In the genomic region with DNA sequence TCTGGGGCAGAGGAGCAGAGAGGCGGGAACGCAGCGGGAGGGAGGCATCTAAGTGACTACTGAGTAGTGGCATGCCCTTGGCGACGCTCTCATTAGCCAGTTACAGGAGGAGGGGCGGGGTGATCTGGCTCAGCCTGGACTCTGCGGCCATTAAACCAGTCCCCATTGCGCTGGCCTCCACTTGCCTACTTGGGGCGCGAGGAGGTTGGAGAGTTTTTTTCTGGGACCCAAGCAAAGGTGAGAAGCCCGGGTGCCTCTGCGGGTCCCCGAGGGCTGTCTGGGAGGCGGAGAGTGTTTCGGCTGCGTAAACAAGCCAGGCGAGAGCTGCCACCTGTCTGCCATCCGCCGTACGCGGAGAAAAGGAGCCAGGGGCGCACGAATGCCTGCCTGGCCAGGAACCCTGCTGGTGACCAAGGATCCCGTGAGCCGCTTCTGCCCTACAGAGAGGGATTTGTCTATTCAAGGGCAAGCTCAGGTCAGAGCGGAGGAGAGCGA, we compare ENCODE assay signal across 7 mouse cellular contexts. TPM values are rescaled to one million over a fixed set of nuclear protein-coding genes. Genes with fewer than 3 reads are reported as not detected.
DNase-seq lines count a peak whose midpoint lies in the region; ATAC-seq and TF ChIP-seq lines count a peak whose summit lies in the region.

Gene Pla2g16, plus strand, starts transcription at position 132 of the 495 bp plus-strand sequence.

- peak within 1 kb of the TSS; percentile 50 for H3K4me3 ChIP-seq in intestine, embryonic 15.5 days (replicated peaks)
- H3K4me3 ChIP-seq in limb, embryonic 11.5 days (ENCODE audit: low read depth, low read length), result peak within 1 kb of the TSS; percentile 41
- H3K4me3 ChIP-seq in midbrain, embryonic 12.5 days, result peak within 1 kb of the TSS; percentile 41
- peak within 1 kb of the TSS; percentile 71 for H3K4me3 ChIP-seq in spleen, adult 2 months (ENCODE audit: extremely low read depth, insufficient read depth, insufficient read length)

- H3K4me1 ChIP-seq in intestine, embryonic 15.5 days (replicated peaks), result 0 out of 2 replicates have a peak, but pooled peaks cover 3% of the 10 kb centered on the region
- H3K4me1 ChIP-seq in limb, embryonic 11.5 days (ENCODE audit: control insufficient read depth, insufficient read depth, low read length), result 0 out of 2 replicates have a peak, but pooled peaks cover 3% of the 10 kb centered on the region
- H3K4me1 ChIP-seq in midbrain, embryonic 12.5 days, result peaks cover 12% of the 10 kb centered on the region
- peaks cover 10% of the 10 kb centered on the region; the same call in 1 of the 2 replicates for H3K4me1 ChIP-seq in spleen, adult 2 months (ENCODE audit: control insufficient read depth, insufficient read depth, insufficient read length)

- no peaks in the 10 kb centered on the region for H3K9me3 ChIP-seq in intestine, embryonic 15.5 days
- H3K9me3 ChIP-seq in limb, embryonic 11.5 days (ENCODE audit: control insufficient read depth, low read length), result no peaks in the 10 kb centered on the region
- H3K9me3 ChIP-seq in midbrain, embryonic 12.5 days, result no peaks in the 10 kb centered on the region

- no peaks in the 10 kb centered on the region for H3K36me3 ChIP-seq in intestine, embryonic 15.5 days
- H3K36me3 ChIP-seq in limb, embryonic 11.5 days (ENCODE audit: control insufficient read depth, insufficient read depth, low read length), result no peaks in the 10 kb centered on the region
- H3K36me3 ChIP-seq in midbrain, embryonic 12.5 days, result no peaks in the 10 kb centered on the region
- no peaks in the 10 kb centered on the region for H3K36me3 ChIP-seq in spleen, adult 2 months (ENCODE audit: control insufficient read depth, insufficient read depth, low read length)

- no peaks in the 10 kb centered on the region for H3K27me3 ChIP-seq in intestine, embryonic 15.5 days (replicated peaks)
- H3K27me3 ChIP-seq in limb, embryonic 11.5 days (ENCODE audit: control insufficient read depth, insufficient read depth, low read length), result no peaks in the 10 kb centered on the region
- H3K27me3 ChIP-seq in midbrain, embryonic 12.5 days, result peaks cover 25% of the 10 kb centered on the region
- no peaks in the 10 kb centered on the region for H3K27me3 ChIP-seq in spleen, adult 2 months (ENCODE audit: control insufficient read depth, insufficient read depth, low read length)

- no peak for TF ChIP-seq CTCF in spleen, adult 2 months (IDR thresholded peaks at IDR 0.05; ENCODE audit: extremely low read depth, insufficient read depth, insufficient read length, insufficient replicate concordance)

- H3K27ac ChIP-seq in intestine, embryonic 15.5 days, result no peak within 1 kb of the TSS
- H3K27ac ChIP-seq in limb, embryonic 11.5 days (replicated peaks; ENCODE audit: low read depth, low read length), result no peak within 1 kb of the TSS
- H3K27ac ChIP-seq in midbrain, embryonic 12.5 days (replicated peaks), result no peak within 1 kb of the TSS
- H3K27ac ChIP-seq in spleen, adult 2 months (ENCODE audit: insufficient read depth, low read length), result peak within 1 kb of the TSS; percentile 71

- H3K4me2 ChIP-seq in intestine, embryonic 15.5 days (replicated peaks), result peak within 1 kb of the TSS; percentile 88
- H3K4me2 ChIP-seq in limb, embryonic 11.5 days (ENCODE audit: low read depth, severe bottlenecking), result peak within 1 kb of the TSS; percentile 79
- H3K4me2 ChIP-seq in midbrain, embryonic 12.5 days (replicated peaks), result peak within 1 kb of the TSS; percentile 71

- TF ChIP-seq POLR2A in spleen, adult 2 months (IDR thresholded peaks at IDR 0.05; ENCODE audit: low read depth, low read length), result peak; percentile 24; the same call in 1 of the 2 replicates

- peak; percentile 93 for ATAC-seq in intestine, embryonic 15.5 days
- ATAC-seq in limb, embryonic 11.5 days (ENCODE audit: insufficient number of reproducible peaks, low FRiP score, low TSS enrichment, low read depth), result peak; percentile 73; the same call in 1 of the 2 replicates
- ATAC-seq in midbrain, embryonic 12.5 days (ENCODE audit: low FRiP score, low read depth), result peak; percentile 82

- under 1% methylated on average over 27 of the region's 27 CpGs for WGBS in intestine, embryonic 15.5 days
- 1% methylated on average over 27 of the region's 27 CpGs for WGBS in limb, embryonic 11.5 days
- WGBS in midbrain, embryonic 12.5 days, result under 1% methylated on average over 27 of the region's 27 CpGs
- WGBS in spleen, adult 2 months, result 1% methylated on average over 27 of the region's 27 CpGs

- peak within 1 kb of the TSS; percentile 40 for H3K9ac ChIP-seq in intestine, embryonic 15.5 days
- H3K9ac ChIP-seq in limb, embryonic 11.5 days (ENCODE audit: low read length), result peak within 1 kb of the TSS; percentile 47
- H3K9ac ChIP-seq in midbrain, embryonic 12.5 days (replicated peaks), result no peak within 1 kb of the TSS; the same call in 1 of the 2 replicates

- DNase-seq in adrenal gland, adult (ENCODE audit: inconsistent age in 2 of 2, low spot score in 1 of 2), result peak; percentile 83 to 94
- peak; percentile 85 for DNase-seq in embryo, embryonic 10.5 days (ENCODE audit: low spot score)
- DNase-seq in gastrocnemius, postnatal 4 days (ENCODE audit: low spot score in 2 of 2), result peak; percentile 31 to 62
- DNase-seq in limb, embryonic 11.5 days (ENCODE audit: low spot score), result peak; percentile 71
- peak; percentile 14 to 39 for DNase-seq in spleen, adult 2 months (ENCODE audit: low read depth in 1 of 2, low spot score in 2 of 2)

RNA-seq across cellular contexts. Expression of gene Pla2g16, which starts in this region (rescaled TPM):
- 10 to 100 TPM; 62.5 to 69.5 TPM for total RNA-seq in gastrocnemius, postnatal 4 days (2021)
- polyA plus RNA-seq in intestine, embryonic 15.5 days (2015; fragmentation: Nextera tagmentation; extraction: Ambion mirVana), result 7.6 and 8.4 TPM in 2 replicates
- 5.4 and 7.6 TPM in 2 replicates for polyA plus RNA-seq in limb, embryonic 11.5 days (2014; fragmentation: Nextera tagmentation; extraction: Ambion mirVana)
- polyA plus RNA-seq in midbrain, embryonic 12.5 days (2016; fragmentation: Nextera tagmentation; extraction: Ambion mirVana), result 2.1 and 2.3 TPM in 2 replicates
- polyA plus RNA-seq in spleen, adult 2 months (2012; rRNA removed), result 15.2 and 17.2 TPM in 2 replicates

Comparison
In these comparisons a context has a peak if more than half of its experiments do, and no peak if none do; other contexts are left out.
1. DNase-seq: peak in every context shown above with its lines; median percentile 88 in adrenal gland, adult; 85 in embryo, embryonic 10.5 days; 71 in limb, embryonic 11.5 days; 46 in gastrocnemius, postnatal 4 days; 26 in spleen, adult 2 months.